Mouse (Mus musculus): ENCODE data around the gene Col4a2.

The Col4a2 gene

GRCm38 (mm10) chr8:11312349-11313175, at the start of gene Col4a2, which contains the start of gene Col4a1:
TSS of gene Col4a2 (plus strand) at chr8:11312805.
TSS of gene Col4a1 (minus strand) at chr8:11312826.
- no peak for DNase-seq

GRCm38 (mm10) chr8:11263848-11264247, 48.8 kb upstream of the Col4a2 start:
- no peak for DNase-seq

GRCm38 (mm10) chr8:11265971-11266370, 46.6 kb upstream of the Col4a2 start:
- DNase-seq = no peak

GRCm38 (mm10) chr8:11266471-11266870, 46.1 kb upstream of the Col4a2 start:
- DNase-seq = no peak

GRCm38 (mm10) chr8:11268753-11269152, 43.9 kb upstream of the Col4a2 start:
- DNase-seq = no peak

GRCm38 (mm10) chr8:11270826-11271225, 41.8 kb upstream of the Col4a2 start:
- no peak for DNase-seq

- DNase-seq = no peak
Observed at GRCm38 (mm10) chr8:11272205-11272604, 40.4 kb upstream of the Col4a2 start.

GRCm38 (mm10) chr8:11273506-11274158, 39.0 kb upstream of the Col4a2 start:
- no peak for DNase-seq

- DNase-seq = no peak
Observed at GRCm38 (mm10) chr8:11274415-11274814, 38.2 kb upstream of the Col4a2 start.

- DNase-seq = no peak
Observed at GRCm38 (mm10) chr8:11276286-11276685, 36.3 kb upstream of the Col4a2 start.

- no peak for DNase-seq
Observed at GRCm38 (mm10) chr8:11277602-11278051, 35.0 kb upstream of the Col4a2 start.

- peak; percentile 4 for DNase-seq
Observed at GRCm38 (mm10) chr8:11278101-11278611, 34.4 kb upstream of the Col4a2 start.

GRCm38 (mm10) chr8:11279296-11279826, 33.2 kb upstream of the Col4a2 start:
- DNase-seq = no peak

GRCm38 (mm10) chr8:11280721-11281268, 31.8 kb upstream of the Col4a2 start:
- no peak for DNase-seq

GRCm38 (mm10) chr8:11282139-11282538, 30.5 kb upstream of the Col4a2 start:
- no peak for DNase-seq

GRCm38 (mm10) chr8:11282696-11283095, 29.9 kb upstream of the Col4a2 start:
- no peak for DNase-seq

GRCm38 (mm10) chr8:11283217-11283616, 29.4 kb upstream of the Col4a2 start:
- DNase-seq = no peak

GRCm38 (mm10) chr8:11285437-11285836, 27.2 kb upstream of the Col4a2 start:
- DNase-seq = no peak

- DNase-seq = no peak
Observed at GRCm38 (mm10) chr8:11287139-11287538, 25.5 kb upstream of the Col4a2 start.

GRCm38 (mm10) chr8:11288286-11288685, 24.3 kb upstream of the Col4a2 start:
- no peak for DNase-seq

- DNase-seq = no peak
Observed at GRCm38 (mm10) chr8:11290533-11290932, 22.1 kb upstream of the Col4a2 start.

- no peak for DNase-seq
Observed at GRCm38 (mm10) chr8:11292611-11293010, 20.0 kb upstream of the Col4a2 start.

- no peak for DNase-seq
Observed at GRCm38 (mm10) chr8:11296282-11296943, 16.2 kb upstream of the Col4a2 start.
